Mouse (Mus musculus) lung, postnatal 36 days (tissue): ENCODE data around the gene Zfyve1.
A peak's percentile ranks its signal among the peaks of the same experiment; 100 is the strongest.

Source experiments
- DNase-seq: peaks from one replicate; pipeline ENCODE4 v3.0.0; 2022; ENCODE audit warnings: mixed read lengths

Zfyve1 gene

GRCm38 (mm10) chr12:83520311-83520890, 76.6 kb downstream of the Zfyve1 start, which contains the start of gene Dcaf4:
Gene Dcaf4 (plus strand): TSS chr12:83520466.
- DNase-seq: peak; percentile 100

GRCm38 (mm10) chr12:83517580-83517979, 79.4 kb downstream of the Zfyve1 start:
- DNase-seq: no peak

- DNase-seq: no peak
These were observed 82.8 kb downstream of the Zfyve1 start for GRCm38 (mm10) chr12:83514216-83514615.

GRCm38 (mm10) chr12:83513185-83513584, 83.8 kb downstream of the Zfyve1 start:
- DNase-seq: no peak

DNA sequence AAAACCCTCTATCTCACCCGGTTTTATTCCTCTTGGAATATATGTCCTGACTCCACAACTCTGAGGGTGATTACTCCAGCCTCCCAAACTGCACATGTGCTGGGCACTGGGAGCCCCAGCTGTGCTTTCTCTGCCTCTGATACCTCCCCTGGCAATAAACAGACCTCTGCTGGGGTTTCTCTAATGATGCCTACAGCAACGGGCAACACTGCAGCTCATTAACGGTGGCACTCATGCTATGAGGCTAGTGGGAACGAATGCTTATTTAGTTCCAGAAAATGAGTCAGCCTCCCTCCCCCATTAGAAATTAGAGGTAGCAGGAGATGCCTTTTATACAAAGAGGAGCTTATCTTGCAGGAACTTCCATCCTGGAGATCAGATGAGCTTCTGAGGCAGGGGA, 84.2 kb downstream of the Zfyve1 start:
- DNase-seq: no peak

DNA sequence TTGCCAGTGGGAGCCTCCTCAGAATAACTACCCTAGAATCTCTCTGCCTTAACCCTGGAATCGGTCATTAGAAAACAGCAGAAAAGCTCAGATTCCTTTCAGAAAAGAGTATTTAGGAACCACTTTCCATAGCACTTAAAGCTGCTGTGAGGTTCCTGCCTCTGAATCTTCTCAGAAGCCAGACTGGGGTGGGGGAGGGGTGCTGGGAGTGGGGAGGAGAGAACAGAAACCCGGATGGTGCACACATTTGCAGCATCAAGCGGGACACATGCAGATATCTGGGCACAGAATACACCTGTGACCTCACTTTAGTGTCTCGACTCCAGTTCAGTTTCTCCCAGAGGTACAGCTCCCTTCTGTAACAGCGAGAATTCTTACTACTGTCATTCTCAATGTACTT, 86.4 kb downstream of the Zfyve1 start:
- no peak for DNase-seq

- no peak for DNase-seq
These were observed 90.5 kb downstream of the Zfyve1 start for GRCm38 (mm10) chr12:83506543-83506942.

GRCm38 (mm10) chr12:83502190-83502589, 94.8 kb downstream of the Zfyve1 start:
- DNase-seq: peak; percentile 87

DNA sequence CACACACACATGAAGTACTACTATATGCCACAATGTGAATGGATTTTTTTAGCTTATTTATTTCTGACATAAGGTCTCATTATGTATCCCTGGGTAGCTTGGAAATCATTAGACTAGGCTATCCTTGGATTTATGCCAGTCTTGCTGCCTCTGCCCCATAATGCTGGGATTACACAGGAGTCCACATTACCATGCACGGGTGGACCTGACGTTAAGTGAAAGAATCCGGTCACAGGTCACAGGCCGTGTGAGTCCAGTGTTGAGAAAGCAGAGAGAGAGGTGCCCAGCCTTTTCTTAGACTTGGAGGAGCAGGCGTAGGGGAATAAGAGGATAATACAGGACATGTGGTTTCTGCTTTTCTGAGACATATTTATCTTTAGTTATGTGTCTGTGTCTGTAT, 97.8 kb downstream of the Zfyve1 start:
- no peak for DNase-seq

DNA sequence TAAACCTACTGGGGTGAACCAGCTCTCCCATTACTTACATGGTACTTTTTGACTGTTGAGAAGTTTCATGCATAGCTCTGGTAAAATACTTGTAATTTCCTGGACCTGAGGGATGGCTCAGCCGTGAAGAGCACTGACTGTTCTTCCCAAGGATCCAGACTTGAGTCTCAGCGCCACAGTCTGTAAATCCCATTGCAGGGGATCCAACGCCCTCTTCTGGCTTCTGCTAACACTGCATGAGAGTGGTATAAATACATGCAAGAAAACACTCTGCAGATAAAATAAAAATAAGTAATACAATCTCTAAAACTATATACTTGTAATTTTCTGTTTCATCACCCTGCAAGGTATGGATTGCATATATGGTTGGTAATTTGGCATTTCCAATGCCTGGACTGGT, 99.1 kb downstream of the Zfyve1 start:
- DNase-seq: no peak

GRCm38 (mm10) chr12:83496736-83497135, 100.3 kb downstream of the Zfyve1 start:
- no peak for DNase-seq
